Mouse (Mus musculus) liver, embryonic 13.5 days (tissue): Measurements from ENCODE around the gene Cwh43. TPM values are rescaled to one million over a fixed set of nuclear protein-coding genes. Genes with fewer than 3 reads are reported as not detected.

Source experiments
- ATAC-seq: fragments of 200-750 bp; cut with Nextera tagmentation; 2 replicates; pipeline ENCODE4 v1.8.0; 2017; ENCODE audit warnings: low read depth, mild to moderate bottlenecking, moderate number of reproducible peaks, moderate library complexity
- DNase-seq: peaks from one replicate; pipeline ENCODE4 v3.0.0; 2022
- H3K27ac ChIP-seq: fragments of 300-500 bp; sonication (generic); 2 replicates; pipeline ENCODE4 v1.5.1; 2015; ENCODE audit warnings: moderate library complexity, mild to moderate bottlenecking, inconsistent platforms
- H3K27me3 ChIP-seq: fragments of 300-500 bp; sonication (generic); 2 replicates; pipeline ENCODE4 v1.6.1; 2015; ENCODE audit warnings: mild to moderate bottlenecking, inconsistent platforms
- H3K36me3 ChIP-seq: fragments of 300-500 bp; sonication (generic); 2 replicates; pipeline ENCODE4 v1.6.1; 2015; ENCODE audit warnings: mild to moderate bottlenecking, inconsistent platforms
- H3K4me1 ChIP-seq: fragments of 300-500 bp; sonication (generic); replicated peaks from 2 replicates; pipeline ENCODE4 v1.6.1; 2015; ENCODE audit warnings: inconsistent platforms
- H3K4me2 ChIP-seq: fragments of 300-500 bp; sonication (generic); 2 replicates; pipeline ENCODE4 v1.6.1; 2015; ENCODE audit warnings: inconsistent platforms, mild to moderate bottlenecking, moderate library complexity
- H3K4me3 ChIP-seq: fragments of 300-500 bp; sonication (generic); replicated peaks from 2 replicates; pipeline ENCODE4 v1.5.1; 2015; ENCODE audit warnings: mild to moderate bottlenecking, inconsistent platforms
- H3K9ac ChIP-seq: fragments of 300-500 bp; sonication (generic); 2 replicates; pipeline ENCODE4 v1.6.1; 2015; ENCODE audit warnings: mild to moderate bottlenecking, inconsistent platforms
- H3K9me3 ChIP-seq: fragments of 300-500 bp; sonication (generic); replicated peaks from 2 replicates; pipeline ENCODE4 v1.6.1; 2016; ENCODE audit warnings: inconsistent platforms
- WGBS: fragments of 180-500 bp; shearing (Covaris S2); methylation state at CpG from one replicate; pipeline ENCODE4 v1.1.7; 2015; ENCODE audit not compliant: insufficient replicate concordance; 5-methylcytosine and 5-hydroxymethylcytosine counted together
- polyA plus RNA-seq: library from polyadenylated mRNA; unstranded; fragments of >200 nt; fragmentation: Nextera tagmentation; extraction: Ambion mirVana; gene quantifications from 2 replicates; pipeline ENCODE4 v1.2.1, GENCODE M21; 2015

Cwh43 gene
- polyA plus RNA-seq, 1 experiment from 2014 or later, result not detected

DNA sequence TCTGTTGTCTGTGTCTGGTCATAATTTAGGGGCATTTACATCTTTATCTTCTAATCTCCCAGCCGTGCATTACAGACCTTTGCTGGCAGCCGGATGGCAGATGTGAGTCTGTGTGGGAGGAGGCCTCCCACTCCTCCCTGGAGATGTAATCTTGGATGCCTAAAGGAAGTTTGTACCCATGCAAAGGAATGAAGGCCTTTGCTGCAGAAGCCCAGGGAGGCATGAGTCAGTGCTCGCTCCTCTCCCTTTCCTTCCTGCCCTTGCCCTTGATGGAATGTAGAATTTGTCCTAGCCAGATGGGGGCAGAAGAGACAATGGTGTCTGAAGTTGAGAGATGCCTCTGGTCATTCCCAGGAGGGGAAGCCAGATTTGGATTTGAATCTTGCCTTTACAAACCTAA lies 32.7 kb upstream of the Cwh43 start:
- no peak for ATAC-seq
- DNase-seq, result no peak
- WGBS, result 36% methylated on average over 3 of the region's 3 CpGs

DNA sequence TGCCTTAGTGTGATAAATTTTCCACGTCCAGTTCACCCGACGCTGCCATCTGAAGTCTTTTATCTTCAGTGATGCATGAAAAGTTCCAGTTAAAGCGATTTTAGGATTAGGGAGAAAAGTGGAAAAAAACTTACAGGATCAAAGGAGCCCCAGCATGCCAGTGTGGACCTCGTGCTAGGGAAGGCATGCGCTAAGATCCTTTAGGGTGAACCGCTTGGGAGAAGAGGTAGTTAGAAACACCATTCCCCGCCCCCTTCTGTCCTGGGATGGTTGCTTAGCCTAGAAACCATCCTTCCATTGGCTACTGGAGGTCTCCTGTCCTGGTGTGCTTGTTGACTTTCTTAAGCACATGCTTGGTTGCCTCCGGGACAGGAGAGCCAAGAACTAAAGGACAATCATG lies 29.8 kb upstream of the Cwh43 start:
- 64% methylated on average over 9 of the region's 9 CpGs for WGBS
- Histone ChIP-seq H3K4me2 (no peak overlapping the region), H3K27ac (no peak overlapping the region), H3K27me3 (peaks cover 29% of the 10 kb centered on the region), H3K9me3 (no peaks in the 10 kb centered on the region), H3K9ac (no peak overlapping the region), H3K4me3 (no peak overlapping the region), H3K36me3 (no peaks in the 10 kb centered on the region), H3K4me1 (peaks cover 3% of the 10 kb centered on the region; the same call in 1 of the 2 replicates)
- DNase-seq, result no peak
- ATAC-seq, result no peak

More for the DNA sequence above, 32.7 kb upstream of the Cwh43 start:
- Histone ChIP-seq H3K27me3 (peaks cover 28% of the 10 kb centered on the region), H3K36me3 (no peaks in the 10 kb centered on the region), H3K4me3 (no peak overlapping the region), H3K4me1 (no peaks in the 10 kb centered on the region; the same call in 1 of the 2 replicates), H3K27ac (no peak overlapping the region), H3K9me3 (no peaks in the 10 kb centered on the region), H3K9ac (no peak overlapping the region), H3K4me2 (no peak overlapping the region)

DNA sequence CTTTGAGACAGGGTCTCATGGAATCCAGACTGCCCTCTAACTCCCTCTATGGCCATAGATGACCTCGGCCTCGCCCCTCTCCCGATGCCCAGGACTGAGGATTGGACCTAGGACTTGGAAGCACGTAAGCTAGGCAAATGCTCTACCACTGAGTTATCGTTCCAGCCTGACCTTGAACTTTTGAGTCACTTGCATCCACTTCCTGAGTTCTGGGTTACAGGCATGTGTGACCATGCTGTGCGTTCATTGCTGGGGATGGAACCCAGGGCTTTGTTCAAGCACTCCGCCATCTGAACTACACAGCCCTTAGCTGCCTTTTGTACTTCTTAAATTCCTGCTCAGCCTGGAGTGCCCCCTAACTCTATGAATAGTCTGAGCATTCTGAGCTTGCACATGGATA lies 29.4 kb upstream of the Cwh43 start:
- Histone ChIP-seq H3K27me3 (peaks cover 28% of the 10 kb centered on the region), H3K4me3 (no peak overlapping the region), H3K9ac (no peak overlapping the region), H3K9me3 (no peaks in the 10 kb centered on the region), H3K27ac (no peak overlapping the region), H3K36me3 (no peaks in the 10 kb centered on the region), H3K4me1 (peaks cover 3% of the 10 kb centered on the region; the same call in 1 of the 2 replicates), H3K4me2 (no peak overlapping the region)
- DNase-seq (no peak), ATAC-seq (no peak)
- 77% methylated on average over 7 of the region's 7 CpGs for WGBS

DNA sequence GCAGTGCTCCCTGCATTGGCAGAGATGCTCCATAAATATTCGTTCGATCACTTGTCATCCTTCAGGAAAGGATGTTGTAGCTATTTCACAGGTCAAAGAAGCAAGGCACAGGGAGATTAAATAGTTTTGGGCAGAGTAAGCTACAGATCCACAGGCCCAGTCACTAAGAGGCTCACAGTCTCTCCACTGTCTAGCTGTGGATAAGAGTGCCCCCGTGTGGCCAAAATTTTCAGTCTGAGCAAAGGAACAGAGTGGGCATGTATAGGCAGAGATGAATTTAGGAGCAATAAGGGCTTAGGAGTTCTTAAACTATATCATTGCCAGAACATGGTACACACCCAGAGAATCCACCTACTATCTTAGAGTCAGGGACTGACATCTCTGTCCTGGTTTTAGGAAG lies 26.0 kb upstream of the Cwh43 start:
- peak; percentile 78 for ATAC-seq
- no peak overlapping the region for H3K9ac ChIP-seq
- 15% methylated on average over 3 of the region's 3 CpGs for WGBS

DNA sequence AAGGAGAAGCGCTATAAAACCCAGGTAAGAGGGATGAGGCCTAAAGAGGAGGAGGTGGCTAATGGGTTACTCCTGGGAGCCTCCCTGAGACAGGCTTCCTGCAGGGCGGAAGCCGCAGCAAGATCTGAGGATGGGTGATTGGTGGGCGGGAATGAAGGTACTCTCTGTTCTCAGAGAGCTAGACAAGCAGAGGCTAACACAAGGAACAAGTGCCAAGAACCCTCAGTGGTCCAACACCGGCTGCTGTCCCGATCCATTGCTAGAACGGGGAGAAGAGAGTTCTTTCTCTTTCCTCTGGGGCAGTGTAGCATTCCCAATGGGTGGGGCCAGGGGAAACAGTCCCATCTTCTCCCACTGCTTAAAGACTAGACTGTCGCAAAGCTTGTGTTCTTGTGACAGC lies 25.0 kb upstream of the Cwh43 start:
- H3K4me1 ChIP-seq, result 0 out of 2 replicates have a peak, but pooled peaks cover 3% of the 10 kb centered on the region
- WGBS, result 49% methylated on average over 8 of the region's 8 CpGs
- no peak overlapping the region for H3K27ac ChIP-seq

More for the DNA sequence above, 26.0 kb upstream of the Cwh43 start:
- H3K4me3 ChIP-seq, result no peak overlapping the region
- no peak overlapping the region for H3K27ac ChIP-seq
- no peaks in the 10 kb centered on the region for H3K36me3 ChIP-seq
- H3K4me2 ChIP-seq, result no peak overlapping the region
- 0 out of 2 replicates have a peak, but pooled peaks cover 3% of the 10 kb centered on the region for H3K4me1 ChIP-seq
- no peaks in the 10 kb centered on the region for H3K9me3 ChIP-seq
- DNase-seq, result peak; percentile 70
- peaks cover 24% of the 10 kb centered on the region for H3K27me3 ChIP-seq

DNA sequence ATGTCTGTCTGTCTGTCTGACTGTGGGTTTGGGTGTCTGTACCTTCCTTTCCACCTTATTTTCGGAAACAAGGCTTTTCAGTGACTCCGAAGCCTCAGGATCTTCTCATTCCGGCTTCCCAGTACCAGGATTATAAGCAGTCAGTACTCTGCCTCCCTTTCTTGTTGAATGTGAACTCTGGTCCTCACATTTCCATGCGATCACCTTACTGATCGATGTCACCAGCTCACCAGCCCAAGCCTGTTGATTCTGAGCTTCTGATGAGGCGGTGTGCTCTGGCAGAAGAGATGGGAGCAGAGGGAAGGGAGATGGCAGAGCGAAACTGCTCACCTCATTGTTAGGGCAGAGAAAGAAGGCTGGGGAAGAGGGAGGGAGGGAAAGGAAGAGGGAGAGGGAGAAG lies 24.4 kb upstream of the Cwh43 start:
- WGBS, result 58% methylated on average over 7 of the region's 7 CpGs
- Histone ChIP-seq H3K4me3 (no peak overlapping the region), H3K4me2 (no peak overlapping the region), H3K27me3 (peaks cover 17% of the 10 kb centered on the region), H3K27ac (no peak overlapping the region), H3K36me3 (no peaks in the 10 kb centered on the region), H3K9ac (no peak overlapping the region), H3K9me3 (no peaks in the 10 kb centered on the region), H3K4me1 (0 out of 2 replicates have a peak, but pooled peaks cover 3% of the 10 kb centered on the region)
- DNase-seq (no peak), ATAC-seq (no peak)

More for the DNA sequence above, 25.0 kb upstream of the Cwh43 start:
- H3K9me3 ChIP-seq, result no peaks in the 10 kb centered on the region
- H3K4me2 ChIP-seq, result no peak overlapping the region
- H3K4me3 ChIP-seq, result no peak overlapping the region
- H3K36me3 ChIP-seq, result no peaks in the 10 kb centered on the region
- peaks cover 22% of the 10 kb centered on the region for H3K27me3 ChIP-seq
- no peak overlapping the region for H3K9ac ChIP-seq
- ATAC-seq, result no peak
- no peak for DNase-seq

DNA sequence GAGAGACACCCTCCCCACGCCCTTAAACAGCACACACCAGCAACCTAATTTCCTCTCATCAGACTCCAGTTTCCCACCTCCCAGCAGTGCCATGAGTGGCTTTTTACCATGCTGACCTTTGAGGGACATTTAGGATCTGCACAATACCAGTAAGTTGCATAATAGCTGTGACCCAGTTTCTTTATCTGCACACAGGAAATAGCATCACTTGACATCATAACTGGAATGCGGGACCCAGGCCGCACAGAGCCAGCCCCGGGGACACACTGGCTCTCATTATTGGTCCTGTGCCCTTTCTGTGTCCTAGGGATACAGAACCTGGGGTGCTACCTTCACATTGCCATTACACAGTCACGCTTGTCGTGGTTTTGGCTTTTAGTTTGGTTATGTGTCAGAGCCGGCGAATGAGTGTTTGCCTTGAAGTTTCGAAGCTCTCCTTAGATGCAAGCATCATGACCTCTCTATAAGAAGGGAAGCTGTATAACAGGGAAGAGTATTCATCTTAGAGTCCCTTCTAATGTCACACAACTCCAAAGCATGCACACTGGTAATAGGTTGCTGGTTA lies 23.8 kb upstream of the Cwh43 start:
- WGBS, result 66% methylated on average over 9 of the region's 9 CpGs
- peaks cover 17% of the 10 kb centered on the region for H3K27me3 ChIP-seq
- H3K4me3 ChIP-seq, result no peak overlapping the region
- ATAC-seq (no peak), DNase-seq (no peak)
- H3K9ac ChIP-seq, result no peak overlapping the region
- no peak overlapping the region for H3K4me2 ChIP-seq
- no peaks in the 10 kb centered on the region for H3K36me3 ChIP-seq
- H3K4me1 ChIP-seq, result 0 out of 2 replicates have a peak, but pooled peaks cover 3% of the 10 kb centered on the region
- no peak overlapping the region for H3K27ac ChIP-seq
- no peaks in the 10 kb centered on the region for H3K9me3 ChIP-seq

DNA sequence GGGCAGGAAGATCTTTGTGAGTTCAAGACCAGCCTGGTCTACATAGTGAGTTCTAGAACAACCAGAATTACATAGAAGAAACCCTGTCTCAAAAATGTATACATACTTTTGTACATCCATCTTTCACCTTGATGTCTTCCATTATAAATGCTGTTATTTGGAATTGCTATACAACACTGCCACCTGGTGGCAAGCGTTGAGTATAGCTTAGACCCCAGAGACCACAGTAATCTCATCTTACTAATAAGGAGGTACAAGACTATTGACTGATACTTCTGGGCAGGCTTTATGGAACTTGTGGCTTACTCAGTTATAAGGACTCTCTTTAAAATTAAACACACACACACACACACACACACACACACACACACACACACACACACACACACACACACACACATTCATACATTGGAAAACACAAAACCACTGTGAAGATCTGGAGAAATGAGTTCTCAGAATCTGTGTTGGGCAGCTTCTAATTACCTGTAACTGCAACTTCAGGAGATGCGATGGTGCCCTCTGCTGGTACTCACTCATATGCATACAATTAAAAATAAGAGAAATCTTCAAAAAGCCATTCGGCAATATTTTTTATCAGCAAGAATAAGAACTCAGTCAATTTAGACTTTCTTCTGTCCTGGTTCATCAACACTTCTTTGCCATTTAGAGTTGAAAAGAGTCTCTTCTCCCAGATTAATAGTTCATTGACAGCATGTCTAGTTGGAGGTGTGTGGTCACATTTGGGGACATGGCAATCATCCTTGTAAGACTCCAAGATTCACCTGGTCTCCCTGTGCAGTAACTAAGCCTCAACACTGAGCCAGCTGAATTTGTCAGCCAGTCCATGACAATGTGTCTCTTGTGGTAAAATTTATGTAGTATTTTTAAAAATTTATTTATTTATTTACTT lies 22.9 kb upstream of the Cwh43 start:
- Histone ChIP-seq H3K9ac (no peak overlapping the region), H3K27me3 (peaks cover 17% of the 10 kb centered on the region), H3K27ac (no peak overlapping the region), H3K4me1 (0 out of 2 replicates have a peak, but pooled peaks cover 3% of the 10 kb centered on the region), H3K4me3 (no peak overlapping the region), H3K36me3 (no peaks in the 10 kb centered on the region), H3K9me3 (no peaks in the 10 kb centered on the region), H3K4me2 (no peak overlapping the region)
- DNase-seq (peak; percentile 54), ATAC-seq (0 out of 2 replicates have a peak, but pooled peaks have one; percentile 54)
- WGBS, result 27% methylated on average over 3 of the region's 3 CpGs

DNA sequence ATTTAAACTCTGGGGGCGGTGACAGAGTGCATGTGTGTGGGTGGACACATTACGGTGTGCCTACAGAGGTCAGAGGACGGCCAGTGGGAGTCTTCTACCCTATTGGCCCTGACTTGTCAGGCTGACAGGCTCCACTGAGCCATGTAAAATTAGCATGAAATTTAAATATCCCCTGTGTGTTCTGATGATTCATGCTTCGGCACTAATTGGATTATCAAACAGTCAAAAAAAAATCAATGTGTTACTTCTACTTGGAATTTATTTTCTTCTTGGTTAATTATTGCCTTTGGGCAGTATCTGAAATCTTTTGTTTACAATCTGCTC lies 22.3 kb upstream of the Cwh43 start:
- no peak for ATAC-seq
- peaks cover 17% of the 10 kb centered on the region for H3K27me3 ChIP-seq
- no peak for DNase-seq
- no peak overlapping the region for H3K4me3 ChIP-seq
- no peak overlapping the region for H3K27ac ChIP-seq
- no peak overlapping the region for H3K4me2 ChIP-seq
- H3K36me3 ChIP-seq, result no peaks in the 10 kb centered on the region
- H3K9ac ChIP-seq, result no peak overlapping the region
- H3K9me3 ChIP-seq, result no peaks in the 10 kb centered on the region
- 68% methylated on average over 4 of the region's 4 CpGs for WGBS
- H3K4me1 ChIP-seq, result 0 out of 2 replicates have a peak, but pooled peaks cover 3% of the 10 kb centered on the region

DNA sequence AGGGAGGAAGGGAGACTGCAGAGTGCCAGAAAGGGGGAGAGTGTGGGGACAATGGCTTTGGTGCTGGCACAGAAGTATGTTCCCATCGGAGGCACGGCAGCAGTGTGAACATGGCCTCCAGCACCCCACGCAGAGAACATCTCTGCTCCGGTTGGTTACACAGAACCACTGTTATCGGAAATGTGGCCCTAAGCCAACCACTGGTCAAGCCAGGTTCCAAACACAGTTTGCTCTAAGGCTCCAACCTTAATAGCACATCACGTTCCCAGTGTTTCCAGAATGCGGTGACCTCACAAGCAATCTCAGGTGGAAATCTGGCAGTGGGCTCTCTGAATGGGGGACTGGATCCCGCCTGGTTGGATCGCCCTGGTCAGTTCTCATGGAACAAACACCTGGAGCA lies 12.8 kb upstream of the Cwh43 start:
- H3K9ac ChIP-seq, result no peak overlapping the region
- H3K9me3 ChIP-seq, result no peaks in the 10 kb centered on the region
- no peaks in the 10 kb centered on the region for H3K4me1 ChIP-seq
- no peak overlapping the region for H3K27ac ChIP-seq
- 77% methylated on average over 9 of the region's 9 CpGs for WGBS
- no peak for ATAC-seq
- no peaks in the 10 kb centered on the region for H3K36me3 ChIP-seq
- H3K4me2 ChIP-seq, result no peak overlapping the region
- H3K4me3 ChIP-seq, result no peak overlapping the region
- DNase-seq, result no peak
- H3K27me3 ChIP-seq, result no peaks in the 10 kb centered on the region

DNA sequence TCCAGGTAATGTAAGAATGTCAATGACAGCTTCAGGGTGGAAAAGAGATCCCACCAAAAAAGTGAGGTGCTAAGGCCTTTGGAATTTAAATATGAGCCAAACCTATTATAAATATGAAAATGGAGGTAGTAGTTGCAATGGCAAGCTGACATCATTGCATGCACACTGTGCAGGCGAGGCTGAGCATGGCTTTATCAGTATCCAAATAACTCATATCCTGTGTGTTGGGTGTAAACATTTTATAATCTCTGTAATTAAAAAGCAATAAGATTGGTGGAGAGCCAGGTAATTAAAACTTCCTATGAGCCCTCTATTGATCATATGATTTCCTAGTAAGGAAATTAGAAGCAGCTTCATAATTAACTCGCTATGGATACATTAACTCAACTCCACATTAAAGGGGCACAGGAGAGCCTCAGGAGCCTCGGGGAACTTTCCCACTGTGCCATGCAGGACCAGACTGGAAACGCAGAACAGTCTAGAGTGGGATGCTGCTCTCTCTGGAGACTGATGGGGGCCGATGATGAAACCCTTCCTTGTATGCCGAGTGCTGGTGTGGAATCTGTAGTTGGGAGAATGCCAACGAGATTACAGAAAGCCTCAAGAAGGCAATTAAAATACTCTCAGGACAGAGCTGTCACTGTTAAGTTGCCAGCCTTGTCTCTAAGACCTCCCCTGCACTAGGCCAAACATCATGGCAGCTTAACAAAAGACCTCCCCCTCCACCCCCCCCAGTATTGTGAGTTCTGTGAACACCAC lies 5.9 kb upstream of the Cwh43 start:
- peaks cover 16% of the 10 kb centered on the region for H3K27me3 ChIP-seq
- no peaks in the 10 kb centered on the region for H3K36me3 ChIP-seq
- no peak overlapping the region for H3K27ac ChIP-seq
- H3K4me1 ChIP-seq, result no peaks in the 10 kb centered on the region
- WGBS, result 53% methylated on average over 7 of the region's 7 CpGs
- no peak overlapping the region for H3K4me3 ChIP-seq
- no peak overlapping the region for H3K9ac ChIP-seq
- no peak for DNase-seq
- no peaks in the 10 kb centered on the region for H3K9me3 ChIP-seq
- ATAC-seq, result no peak
- no peak overlapping the region for H3K4me2 ChIP-seq
